Mouse (Mus musculus) c-Kit-positive CD71-positive TER-119-positive erythroid progenitor cells, embryonic 14.5 days (primary cell): ENCODE measurements around the gene Jade2.
A peak's percentile ranks its signal among the peaks of the same experiment; 100 is the strongest.
"Not testable (repeated sequence)": the region's sequence is repeated elsewhere in the genome, so short reads cannot be mapped to it uniquely, and the experiment has no call there.

Experiments
- DNase-seq: peaks from one replicate; pipeline ENCODE4 v3.0.0-alpha.2; 2013; ENCODE audit warnings: low spot score

The Jade2 gene

GRCm38 (mm10) chr11:51789735-51790134 is 67.7 kb downstream of the Jade2 start:
- not testable (repeated sequence) for DNase-seq

GRCm38 (mm10) chr11:51785926-51786325 is 71.5 kb downstream of the Jade2 start:
- peak; percentile 69 for DNase-seq

GRCm38 (mm10) chr11:51782721-51783120 is 74.7 kb downstream of the Jade2 start:
- no peak for DNase-seq

GRCm38 (mm10) chr11:51780773-51781267 is 76.6 kb downstream of the Jade2 start:
- DNase-seq = no peak

GRCm38 (mm10) chr11:51777478-51777877 is 80.0 kb downstream of the Jade2 start:
- DNase-seq = no peak

GRCm38 (mm10) chr11:51775507-51775906 is 81.9 kb downstream of the Jade2 start:
- peak; percentile 31 for DNase-seq

- no peak for DNase-seq
These were observed 89.2 kb downstream of the Jade2 start for GRCm38 (mm10) chr11:51768296-51768695.

- no peak for DNase-seq
These were observed 89.8 kb downstream of the Jade2 start for GRCm38 (mm10) chr11:51767579-51768220.

GRCm38 (mm10) chr11:51764816-51765215 is 92.6 kb downstream of the Jade2 start:
- DNase-seq = no peak

GRCm38 (mm10) chr11:51763955-51764354 is 93.5 kb downstream of the Jade2 start:
- DNase-seq = no peak
